Mouse (Mus musculus): Measurements from ENCODE around the gene Ltbp1.

The Ltbp1 gene

DNA sequence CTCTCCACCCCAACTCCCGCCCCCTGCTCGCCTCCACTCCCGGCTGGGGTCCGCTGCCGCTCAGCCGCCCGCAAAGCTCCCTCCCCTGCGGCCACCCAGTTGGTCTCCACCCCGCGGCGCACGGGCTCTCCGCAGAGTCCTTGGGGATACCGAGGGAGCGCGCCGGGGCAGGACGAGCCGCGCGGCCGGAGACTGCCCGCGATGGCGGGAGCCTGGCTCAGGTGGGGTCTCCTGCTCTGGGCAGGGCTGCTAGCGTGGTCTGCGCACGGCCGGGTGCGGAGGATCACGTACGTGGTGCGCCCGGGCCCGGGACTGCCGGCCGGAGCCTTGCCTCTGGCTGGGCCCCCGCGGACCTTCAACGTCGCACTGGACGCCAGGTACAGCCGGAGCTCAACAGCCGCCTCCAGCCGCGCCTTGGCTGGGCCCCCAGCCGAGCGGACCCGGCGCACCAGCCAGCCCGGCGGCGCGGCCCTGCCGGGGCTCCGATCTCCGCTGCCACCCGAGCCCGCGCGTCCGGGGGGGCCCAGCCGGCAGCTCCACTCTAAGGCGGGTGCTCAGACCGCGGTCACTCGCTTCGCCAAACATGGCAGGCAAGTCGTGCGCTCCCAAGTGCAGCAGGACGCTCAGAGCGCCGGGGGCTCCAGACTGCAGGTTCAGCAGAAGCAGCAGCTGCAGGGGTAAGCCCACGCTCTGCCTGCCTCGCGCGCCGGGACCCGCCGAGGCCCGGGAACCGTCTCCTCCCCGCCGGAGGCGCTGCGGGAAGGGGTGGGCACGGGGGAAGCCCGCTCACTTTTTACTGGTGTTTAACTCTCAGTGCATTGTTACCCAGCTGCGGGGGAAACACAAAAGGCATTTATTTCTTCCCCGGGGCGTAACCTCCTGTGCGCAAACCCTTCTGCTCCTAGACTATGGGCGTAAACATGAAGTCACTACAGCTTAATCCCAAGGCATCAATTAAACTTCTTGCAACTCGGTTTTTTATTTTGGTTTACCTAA is 615 bp downstream of the Ltbp1 start:
- peak; percentile 66 for DNase-seq (ENCODE audit: low spot score)

DNA sequence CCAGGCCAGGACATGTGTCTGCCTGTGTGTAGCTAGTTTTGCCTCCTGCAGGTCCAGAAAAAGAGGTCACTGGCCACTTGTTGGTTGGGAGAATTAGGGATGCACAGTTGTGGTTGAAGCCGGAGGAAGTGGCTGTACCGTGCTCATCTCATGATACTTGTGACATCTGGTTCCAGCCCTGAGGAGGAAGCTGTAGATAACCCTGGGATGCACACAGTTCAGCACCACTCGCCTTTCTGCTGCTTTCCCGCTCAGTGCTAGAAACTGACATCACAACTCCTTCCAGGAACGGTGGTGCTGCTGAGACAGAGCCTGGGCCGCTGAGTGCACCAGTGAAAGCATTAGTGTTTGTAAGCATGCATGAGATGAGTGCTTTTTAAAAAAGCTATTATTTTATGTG is 5.6 kb downstream of the Ltbp1 start:
- DNase-seq (ENCODE audit: low spot score), result no peak

DNA sequence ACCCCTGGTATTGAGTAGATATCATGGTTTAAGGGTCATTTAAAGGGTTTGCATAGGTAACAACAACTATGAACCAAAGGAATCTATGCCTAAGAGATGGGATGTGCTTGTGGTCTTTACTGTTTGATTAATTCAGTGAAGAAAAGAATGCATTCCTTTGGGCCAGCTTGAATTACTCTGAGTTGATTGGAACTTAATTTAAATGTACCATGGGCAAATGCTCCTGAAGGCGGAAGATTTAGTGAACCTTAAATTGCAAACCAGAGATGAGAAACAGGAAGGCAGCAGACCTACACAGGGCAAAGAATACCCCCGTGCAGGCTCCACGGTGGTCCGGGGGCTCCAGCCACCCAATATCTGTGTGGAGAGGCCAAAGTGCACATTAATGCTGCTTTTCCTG is 7.8 kb downstream of the Ltbp1 start:
- DNase-seq (ENCODE audit: low spot score), result no peak

GRCm38 (mm10) chr17:75013868-75014267 is 8.5 kb downstream of the Ltbp1 start:
- peak; percentile 31 for DNase-seq (ENCODE audit: low spot score)

DNA sequence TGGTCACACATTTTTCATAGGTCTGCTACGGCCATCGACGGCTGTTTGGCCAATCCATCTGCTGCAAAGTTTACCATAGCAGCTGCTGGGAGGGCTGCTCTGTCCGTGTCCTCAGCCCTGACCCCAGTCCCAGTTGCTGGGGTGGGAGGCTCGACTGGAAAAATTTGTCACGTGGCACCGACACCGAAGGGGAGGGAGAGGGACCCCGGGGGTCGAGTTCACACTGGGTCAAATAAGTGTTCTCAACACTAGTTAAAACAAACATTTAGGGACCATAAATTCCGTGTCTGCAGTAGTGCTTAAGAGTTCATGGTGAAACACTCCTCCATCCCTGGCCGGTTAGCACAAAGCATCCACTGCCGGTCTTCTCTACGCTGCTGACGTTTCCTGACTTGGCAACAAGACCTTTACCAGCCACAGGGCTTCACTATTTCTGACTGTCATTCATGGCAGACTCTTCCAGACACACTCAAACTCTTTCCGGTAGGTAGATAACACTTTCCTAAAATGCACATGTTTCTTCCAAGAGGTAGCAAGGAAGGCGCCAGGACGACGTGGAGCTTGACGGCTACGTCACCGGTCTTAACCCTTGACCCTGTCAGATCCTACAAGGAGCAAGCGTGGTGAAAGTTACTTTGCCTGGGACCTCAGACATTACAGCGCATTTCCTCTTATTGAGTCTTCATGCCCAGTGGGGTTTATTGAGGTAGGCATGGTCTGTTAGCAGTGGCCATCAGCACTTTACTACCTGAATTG is 9.4 kb downstream of the Ltbp1 start:
- DNase-seq (ENCODE audit: low spot score), result peak; percentile 66

DNA sequence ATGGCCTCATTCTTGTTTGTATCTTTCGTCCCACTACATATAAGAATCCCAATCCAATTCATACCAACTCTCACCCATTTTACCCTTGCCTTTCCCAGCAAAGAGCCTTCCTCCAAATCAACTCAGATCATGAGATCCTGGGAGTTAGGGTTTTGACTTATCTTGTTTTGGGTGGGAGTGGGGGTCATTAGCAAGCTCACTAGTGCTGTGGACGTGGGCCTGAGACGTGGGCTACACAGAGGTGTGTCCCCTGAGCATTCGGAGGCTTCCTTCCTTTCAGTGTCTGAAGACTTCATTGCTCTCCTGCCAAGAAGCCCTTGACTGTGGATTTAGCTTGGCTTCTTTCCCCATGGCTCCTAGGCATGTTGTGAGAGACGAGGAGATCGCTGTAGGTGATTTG is 10.2 kb downstream of the Ltbp1 start:
- DNase-seq (ENCODE audit: low spot score), result no peak

GRCm38 (mm10) chr17:75017423-75017822 is 12.1 kb downstream of the Ltbp1 start:
- peak; percentile 57 for DNase-seq (ENCODE audit: low spot score)

DNA sequence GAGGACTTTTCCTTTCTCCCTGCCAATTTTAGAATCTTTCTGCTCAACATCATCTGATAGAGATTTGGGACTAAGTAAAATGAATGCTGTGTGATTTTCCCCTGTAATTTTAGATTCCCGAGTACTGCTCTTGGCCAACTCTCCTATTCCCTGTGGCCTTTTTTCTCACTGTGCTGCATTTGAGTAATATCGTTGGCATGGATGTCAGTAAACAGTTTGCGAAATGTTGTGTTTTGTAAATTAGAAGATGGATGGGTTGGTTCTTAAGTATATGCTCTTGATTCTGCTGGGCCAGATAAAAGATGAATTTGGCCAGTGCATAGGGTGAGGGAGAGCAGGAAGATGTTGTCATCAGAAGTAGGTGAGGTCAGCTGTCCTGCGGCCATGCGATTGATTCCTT is 12.8 kb downstream of the Ltbp1 start:
- DNase-seq (ENCODE audit: low spot score), result no peak

GRCm38 (mm10) chr17:75020026-75020425 is 14.7 kb downstream of the Ltbp1 start:
- peak; percentile 63 for DNase-seq (ENCODE audit: low spot score)

DNA sequence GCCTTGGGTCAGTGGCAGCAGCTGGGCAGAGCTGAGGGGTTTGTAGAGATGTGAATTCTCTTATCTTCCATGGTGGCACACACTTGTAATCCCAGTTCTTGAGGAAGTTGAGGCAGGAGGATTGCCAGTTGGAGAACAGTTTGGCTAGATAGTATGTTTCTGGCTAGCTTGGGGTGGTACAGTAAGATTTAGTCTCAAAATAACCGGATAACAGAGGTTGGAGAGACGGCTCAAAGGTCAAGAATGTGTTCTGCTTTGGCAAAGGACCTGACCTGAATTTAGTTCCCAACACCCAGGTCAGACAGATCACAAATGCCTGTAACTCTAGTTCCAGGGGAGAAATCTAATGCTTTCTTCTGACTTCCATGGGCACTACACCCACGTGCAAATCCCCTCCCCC is 15.3 kb downstream of the Ltbp1 start:
- no peak for DNase-seq (ENCODE audit: low spot score)

DNA sequence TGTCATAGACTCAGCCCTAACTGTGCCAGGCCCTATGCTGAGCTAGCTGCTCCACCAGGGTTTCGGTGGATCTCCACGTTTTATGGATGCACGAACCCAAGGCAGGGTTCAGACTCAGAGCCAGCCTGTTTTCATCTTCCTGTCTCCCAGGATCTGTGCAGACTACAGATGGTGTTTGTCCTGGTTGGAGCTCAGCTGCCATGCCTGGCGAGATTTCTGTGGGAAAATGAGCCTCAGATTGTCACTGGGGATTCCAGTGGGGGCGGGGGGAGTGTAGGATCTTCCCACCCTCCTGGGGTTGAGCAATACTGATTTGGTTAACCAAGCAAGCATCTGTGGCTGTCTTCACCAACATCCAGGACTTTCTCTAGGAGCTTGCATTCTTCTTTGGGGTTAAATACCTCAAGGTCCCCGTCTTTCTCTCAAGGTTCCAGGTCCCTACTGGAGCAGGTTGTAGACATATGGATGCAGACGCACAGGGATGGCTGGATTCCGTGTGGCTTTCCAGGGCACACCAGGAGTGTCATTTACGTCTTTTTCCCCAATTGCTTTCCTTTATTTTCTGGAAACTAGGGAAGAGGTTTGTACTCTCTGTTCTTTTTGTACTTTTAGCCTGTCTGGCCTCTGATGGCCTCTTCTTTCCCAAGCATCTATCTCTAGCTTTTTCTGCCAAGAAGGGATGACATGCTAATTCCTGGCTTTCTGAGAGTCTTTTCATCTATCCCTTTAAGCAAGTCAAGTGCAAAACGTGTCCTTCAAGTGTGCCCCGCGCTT is 22.2 kb downstream of the Ltbp1 start:
- DNase-seq (ENCODE audit: low spot score), result no peak

DNA sequence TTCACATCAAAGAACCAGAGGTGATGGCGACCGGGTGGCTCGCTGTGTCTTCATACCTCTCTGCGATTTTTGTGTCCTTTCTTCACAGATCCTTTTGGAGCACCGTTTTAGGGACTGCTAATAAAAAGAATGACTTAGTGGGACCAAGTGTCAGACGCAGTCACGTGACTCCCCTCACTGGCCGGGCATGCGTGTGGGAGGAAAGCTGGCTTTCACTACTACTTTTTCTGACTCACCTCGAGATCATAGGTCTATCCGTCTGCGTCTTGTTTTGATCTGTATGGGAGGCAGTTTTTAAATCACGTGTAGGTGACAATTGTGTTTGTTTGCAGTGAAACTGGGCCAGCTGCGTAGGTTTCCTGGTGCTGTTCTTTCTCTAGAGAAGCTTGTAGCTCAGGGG is 28.0 kb downstream of the Ltbp1 start:
- DNase-seq (ENCODE audit: low spot score), result no peak

DNA sequence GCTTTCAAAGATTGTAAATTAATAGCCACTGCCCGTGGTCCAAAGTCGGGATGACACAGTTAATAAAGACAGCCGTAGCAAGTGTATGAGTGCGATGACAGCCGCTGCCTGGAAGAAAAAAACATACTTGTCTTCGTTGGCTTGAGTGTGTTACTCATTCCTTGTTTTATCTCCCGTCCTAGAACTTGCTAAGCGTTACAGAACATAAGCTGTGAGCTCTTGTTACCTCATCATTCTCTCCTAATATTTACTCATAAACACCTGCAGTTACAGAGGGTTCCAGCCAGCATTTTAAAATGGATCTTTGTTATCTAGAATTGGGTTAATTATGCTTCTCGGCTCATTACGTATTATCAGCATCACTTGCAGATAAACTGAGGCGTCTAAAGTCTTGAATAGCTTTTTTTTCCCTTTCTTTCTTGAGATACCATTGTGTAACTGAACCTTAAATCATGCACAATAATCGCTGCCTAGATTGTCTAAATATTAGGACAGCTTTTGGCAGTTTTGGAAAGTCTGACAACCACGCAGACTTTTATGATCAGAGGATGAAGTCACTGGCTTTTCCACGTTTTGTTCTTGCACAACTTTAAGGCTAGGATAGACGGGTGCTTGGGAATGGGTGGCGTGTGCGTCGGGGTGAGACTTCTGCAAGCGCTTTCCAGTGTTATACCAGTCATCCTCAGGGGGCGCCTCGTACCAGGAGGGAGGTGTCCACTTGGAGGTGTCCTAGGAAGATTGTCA is 28.7 kb downstream of the Ltbp1 start:
- no peak for DNase-seq (ENCODE audit: low spot score)

GRCm38 (mm10) chr17:75036881-75037280 is 31.5 kb downstream of the Ltbp1 start:
- no peak for DNase-seq (ENCODE audit: low spot score)

GRCm38 (mm10) chr17:75039017-75039416 is 33.6 kb downstream of the Ltbp1 start:
- DNase-seq (ENCODE audit: low spot score), result no peak

DNA sequence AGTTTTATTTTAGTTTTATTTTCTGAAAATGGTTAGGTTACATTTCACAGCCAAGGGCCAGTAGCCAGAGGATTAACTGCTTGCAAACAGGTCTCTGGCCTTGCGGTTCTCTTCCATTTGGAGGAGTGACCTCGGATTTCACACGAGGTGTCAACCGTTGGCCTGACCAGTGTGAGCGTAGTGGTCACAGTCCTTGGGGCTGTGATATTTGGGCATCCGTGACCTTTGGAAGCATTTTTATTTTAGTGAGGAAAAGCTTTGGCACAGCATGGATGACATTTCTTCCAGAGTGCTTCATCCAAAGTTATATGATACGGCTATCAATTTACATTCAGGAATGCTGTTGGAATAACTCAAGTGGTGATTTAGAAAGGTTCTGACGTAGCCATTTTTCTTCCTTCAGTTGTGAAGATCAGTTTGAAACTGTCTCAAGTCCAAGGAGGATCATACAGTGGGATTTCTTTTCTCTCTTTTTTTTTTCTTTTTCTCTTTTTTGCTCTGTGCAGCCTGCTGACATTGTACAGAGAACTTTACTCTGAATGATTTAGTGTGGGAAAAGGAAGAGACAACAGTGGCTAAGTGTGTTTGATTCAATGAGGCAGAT is 44.1 kb downstream of the Ltbp1 start:
- no peak for DNase-seq (ENCODE audit: low spot score)

DNA sequence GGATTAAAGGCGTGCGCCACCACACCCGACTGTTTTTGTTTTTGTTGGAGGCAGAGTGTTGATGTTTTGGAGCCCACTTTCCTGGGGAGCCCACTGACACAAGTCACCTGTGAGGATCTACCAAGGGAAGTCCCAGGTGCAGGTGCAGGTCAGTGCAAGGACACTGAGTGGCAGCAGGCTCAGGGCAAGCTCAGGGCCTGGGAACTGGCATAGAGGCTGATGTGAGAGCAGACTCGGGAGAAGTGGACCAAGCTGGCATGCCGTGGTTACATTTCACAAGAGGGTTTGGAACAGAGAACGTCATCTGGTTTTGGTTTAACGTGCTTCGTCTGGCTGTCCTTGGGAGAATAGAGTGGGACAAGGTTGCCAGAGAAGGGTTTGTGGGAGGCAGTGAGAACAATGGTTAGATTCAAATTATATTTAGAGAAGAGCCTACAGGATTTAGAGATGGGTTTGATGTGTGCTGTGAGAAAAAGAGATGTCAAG is 46.1 kb downstream of the Ltbp1 start:
- no peak for DNase-seq (ENCODE audit: low spot score)

- no peak for DNase-seq (ENCODE audit: low spot score)
Measured at GRCm38 (mm10) chr17:75055235-75055634, 49.9 kb downstream of the Ltbp1 start.

GRCm38 (mm10) chr17:75055961-75056360 is 50.6 kb downstream of the Ltbp1 start:
- DNase-seq (ENCODE audit: low spot score), result no peak

GRCm38 (mm10) chr17:75056631-75057030 is 51.3 kb downstream of the Ltbp1 start:
- DNase-seq (ENCODE audit: low spot score), result peak; percentile 39

GRCm38 (mm10) chr17:75066340-75066739 is 61.0 kb downstream of the Ltbp1 start:
- DNase-seq (ENCODE audit: low spot score), result no peak
